Mouse (Mus musculus): ENCODE results near the gene Xpo5. TPM values are rescaled to one million over a fixed set of nuclear protein-coding genes. Genes with fewer than 3 reads are reported as not detected.

The Xpo5 gene
- polyA plus RNA-seq, 1 experiment: 46.1 TPM

DNA sequence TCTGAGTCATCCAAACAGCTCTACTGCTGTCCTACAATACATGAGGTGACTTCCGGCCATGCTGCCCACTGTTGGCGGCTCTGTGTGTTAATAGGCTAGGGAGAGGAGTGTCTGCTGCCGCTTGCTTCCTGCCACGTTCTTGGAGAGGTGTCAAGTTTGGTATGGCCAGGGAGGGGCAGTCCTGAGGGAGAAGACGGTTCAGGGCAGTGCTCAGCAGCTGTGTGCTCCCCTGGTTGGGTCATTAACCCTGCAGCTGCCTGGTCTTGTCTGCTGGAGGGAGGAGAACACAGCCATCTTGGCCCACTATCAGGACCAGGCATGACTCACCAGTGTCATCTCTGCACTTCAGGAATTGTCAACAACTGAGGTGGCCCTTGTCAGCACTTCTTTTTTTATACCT is 34.3 kb upstream of the Xpo5 start:
- Histone ChIP-seq H3K4me3 (ENCODE audit: insufficient read depth, poor library complexity, severe bottlenecking) (no peak overlapping the region), H3K79me3 (ENCODE audit: low read depth) (peaks cover under 1% of the 10 kb centered on the region), H3K27me3 (ENCODE audit: control insufficient read depth, insufficient read depth, insufficient read length) (no peaks in the 10 kb centered on the region), H3K36me3 (ENCODE audit: control insufficient read depth, insufficient read depth) (peaks cover 81% of the 10 kb centered on the region), H3ac (ENCODE audit: control insufficient read depth, insufficient read length, low read depth) (no peak overlapping the region), H3K79me2 (ENCODE audit: control insufficient read depth, insufficient read depth) (no peaks in the 10 kb centered on the region)
- peak; percentile 61 for TF ChIP-seq MAX (IDR thresholded peaks at IDR 0.05)
- peak; percentile 95 for TF ChIP-seq MYOD1 (IDR thresholded peaks at IDR 0.05; ENCODE audit: control insufficient read depth, insufficient read length, low read depth)
- no peak for TF ChIP-seq MYOG (IDR thresholded peaks at IDR 0.05; ENCODE audit: control insufficient read depth, extremely low read depth, insufficient read length)

DNA sequence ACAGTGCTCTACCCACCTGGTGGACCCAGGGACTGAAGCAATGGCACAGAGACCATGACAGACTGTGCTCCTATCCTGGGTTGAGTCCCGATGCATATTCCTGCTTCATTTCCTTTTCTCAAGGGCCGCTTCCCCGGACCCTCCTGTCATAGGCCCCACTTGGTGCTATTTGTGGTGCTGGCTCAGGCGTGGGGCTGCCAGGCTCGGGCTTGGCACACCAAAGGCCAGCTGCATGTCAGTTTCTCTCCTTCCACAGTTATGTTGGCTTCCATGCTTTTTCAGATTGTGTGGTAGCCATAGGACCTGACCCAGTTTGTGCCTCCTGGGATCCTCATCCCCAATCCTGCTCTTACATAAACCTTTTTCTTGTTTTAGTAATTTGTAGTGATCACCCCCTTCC is 33.8 kb upstream of the Xpo5 start:
- Histone ChIP-seq H3K36me3 (ENCODE audit: control insufficient read depth, insufficient read depth) (peaks cover 84% of the 10 kb centered on the region), H3ac (ENCODE audit: control insufficient read depth, insufficient read length, low read depth) (no peak overlapping the region), H3K79me3 (ENCODE audit: low read depth) (peaks cover 2% of the 10 kb centered on the region), H3K4me3 (ENCODE audit: insufficient read depth, poor library complexity, severe bottlenecking) (no peak overlapping the region), H3K27me3 (ENCODE audit: control insufficient read depth, insufficient read depth, insufficient read length) (no peaks in the 10 kb centered on the region), H3K79me2 (ENCODE audit: control insufficient read depth, insufficient read depth) (no peaks in the 10 kb centered on the region)
- TF ChIP-seq CEBPB (IDR thresholded peaks at IDR 0.05; ENCODE audit: low read depth) (no peak), MYOG (IDR thresholded peaks at IDR 0.05; ENCODE audit: control insufficient read depth, extremely low read depth, insufficient read length) (no peak), FOSL1 (IDR thresholded peaks at IDR 0.05; ENCODE audit: insufficient read depth, low read length, poor library complexity, severe bottlenecking) (no peak), MYOD1 (IDR thresholded peaks at IDR 0.05; ENCODE audit: control insufficient read depth, insufficient read length, low read depth) (no peak), MAX (IDR thresholded peaks at IDR 0.05) (no peak), USF1 (IDR thresholded peaks at IDR 0.05; ENCODE audit: low read depth) (no peak), CTCF (IDR thresholded peaks at IDR 0.05; ENCODE audit: control insufficient read depth, insufficient read depth, insufficient read length) (no peak)

DNA sequence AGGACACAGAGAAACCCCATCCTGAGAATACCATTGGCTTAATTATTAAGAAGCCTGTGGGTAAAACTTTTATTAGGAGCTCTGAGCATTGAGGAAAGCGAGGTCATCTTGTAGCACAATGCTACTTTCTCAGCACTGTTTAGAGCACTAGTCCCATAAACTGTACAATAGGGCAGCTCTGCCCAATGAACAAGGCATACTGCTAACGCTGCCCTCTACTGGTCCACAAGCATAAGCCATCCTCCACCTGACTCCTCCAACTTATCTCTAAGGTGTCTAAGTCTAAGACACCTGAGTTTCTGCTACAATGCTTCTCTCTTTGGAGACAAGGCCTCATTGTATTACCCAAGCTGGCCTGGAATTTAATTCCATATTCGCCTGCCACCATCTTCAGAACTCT is 32.0 kb upstream of the Xpo5 start:
- Histone ChIP-seq H3K27me3 (ENCODE audit: control insufficient read depth, insufficient read depth, insufficient read length) (no peaks in the 10 kb centered on the region), H3K79me3 (ENCODE audit: low read depth) (peaks cover 2% of the 10 kb centered on the region), H3K36me3 (ENCODE audit: control insufficient read depth, insufficient read depth) (peaks cover 76% of the 10 kb centered on the region), H3ac (ENCODE audit: control insufficient read depth, insufficient read length, low read depth) (no peak overlapping the region), H3K4me3 (ENCODE audit: insufficient read depth, poor library complexity, severe bottlenecking) (no peak overlapping the region), H3K79me2 (ENCODE audit: control insufficient read depth, insufficient read depth) (no peaks in the 10 kb centered on the region)
- no peak for TF ChIP-seq MYOD1 (IDR thresholded peaks at IDR 0.05; ENCODE audit: control insufficient read depth, insufficient read length, low read depth)
- peak; percentile 8 for TF ChIP-seq CTCF (IDR thresholded peaks at IDR 0.05; ENCODE audit: control insufficient read depth, insufficient read depth, insufficient read length)
- TF ChIP-seq MAX (IDR thresholded peaks at IDR 0.05): no peak

DNA sequence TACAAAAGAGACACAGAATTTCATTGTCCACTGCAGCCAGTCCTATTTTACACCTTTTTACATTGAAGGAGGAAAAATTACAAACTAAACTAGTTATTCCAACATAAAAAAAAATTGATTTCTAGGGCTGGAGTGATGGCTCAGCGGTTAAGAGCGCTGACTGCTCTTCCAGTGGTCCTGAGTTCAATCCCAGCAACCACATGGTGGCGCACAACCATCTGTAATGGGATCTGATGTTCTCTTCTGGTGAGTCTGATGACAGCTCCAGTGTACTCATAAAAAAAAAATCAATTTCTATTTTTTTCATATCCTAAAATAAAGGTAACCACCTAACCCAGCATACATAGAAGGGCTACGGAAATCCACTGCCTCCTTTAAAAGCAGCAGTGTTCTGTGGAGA is 20.3 kb upstream of the Xpo5 start:
- Histone ChIP-seq H3K27me3 (ENCODE audit: control insufficient read depth, insufficient read depth, insufficient read length) (no peaks in the 10 kb centered on the region), H3K4me3 (ENCODE audit: insufficient read depth, poor library complexity, severe bottlenecking) (no peak overlapping the region), H3K79me3 (ENCODE audit: low read depth) (no peaks in the 10 kb centered on the region), H3K36me3 (ENCODE audit: control insufficient read depth, insufficient read depth) (peaks cover 87% of the 10 kb centered on the region), H3K79me2 (ENCODE audit: control insufficient read depth, insufficient read depth) (no peaks in the 10 kb centered on the region), H3ac (ENCODE audit: control insufficient read depth, insufficient read length, low read depth) (no peak overlapping the region)
- no peak for TF ChIP-seq CTCF (IDR thresholded peaks at IDR 0.05; ENCODE audit: control insufficient read depth, insufficient read depth, insufficient read length)
- TF ChIP-seq CEBPB (IDR thresholded peaks at IDR 0.05; ENCODE audit: low read depth): no peak
- no peak for TF ChIP-seq USF1 (IDR thresholded peaks at IDR 0.05; ENCODE audit: low read depth)
- no peak for TF ChIP-seq MYOD1 (IDR thresholded peaks at IDR 0.05; ENCODE audit: control insufficient read depth, insufficient read length, low read depth)
- TF ChIP-seq MAX (IDR thresholded peaks at IDR 0.05): no peak
- TF ChIP-seq FOSL1 (IDR thresholded peaks at IDR 0.05; ENCODE audit: insufficient read depth, low read length, poor library complexity, severe bottlenecking): no peak
- no peak for TF ChIP-seq MYOG (IDR thresholded peaks at IDR 0.05; ENCODE audit: control insufficient read depth, extremely low read depth, insufficient read length)

DNA sequence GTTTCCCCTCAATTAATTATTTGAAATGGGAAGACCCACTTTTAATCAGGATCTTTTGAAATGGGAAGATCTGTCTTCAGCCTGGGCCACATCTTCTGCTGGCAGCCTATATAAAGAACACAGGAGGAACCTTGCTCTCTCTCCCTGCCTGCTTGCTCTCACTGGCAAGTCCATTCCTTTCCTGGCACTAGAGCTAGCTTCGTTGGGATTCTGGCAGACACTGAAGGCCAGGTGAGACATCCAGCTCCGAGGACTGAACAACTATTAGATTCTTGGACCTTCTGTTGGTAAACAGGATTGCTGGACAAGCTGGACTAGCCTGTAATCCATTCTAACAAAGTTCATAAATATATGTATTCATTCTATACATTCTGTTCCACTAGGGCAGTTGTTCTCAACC is 13.8 kb upstream of the Xpo5 start:
- Histone ChIP-seq H3K36me3 (ENCODE audit: control insufficient read depth, insufficient read depth) (peaks cover 77% of the 10 kb centered on the region), H3K27me3 (ENCODE audit: control insufficient read depth, insufficient read depth, insufficient read length) (no peaks in the 10 kb centered on the region), H3K79me3 (ENCODE audit: low read depth) (peaks cover 6% of the 10 kb centered on the region), H3K4me3 (ENCODE audit: insufficient read depth, poor library complexity, severe bottlenecking) (no peak overlapping the region), H3K79me2 (ENCODE audit: control insufficient read depth, insufficient read depth) (peaks cover 20% of the 10 kb centered on the region), H3ac (ENCODE audit: control insufficient read depth, insufficient read length, low read depth) (no peak overlapping the region)
- TF ChIP-seq CEBPB (IDR thresholded peaks at IDR 0.05; ENCODE audit: low read depth) (no peak), MYOD1 (IDR thresholded peaks at IDR 0.05; ENCODE audit: control insufficient read depth, insufficient read length, low read depth) (no peak), MYOG (IDR thresholded peaks at IDR 0.05; ENCODE audit: control insufficient read depth, extremely low read depth, insufficient read length) (no peak), MAX (IDR thresholded peaks at IDR 0.05) (no peak)

DNA sequence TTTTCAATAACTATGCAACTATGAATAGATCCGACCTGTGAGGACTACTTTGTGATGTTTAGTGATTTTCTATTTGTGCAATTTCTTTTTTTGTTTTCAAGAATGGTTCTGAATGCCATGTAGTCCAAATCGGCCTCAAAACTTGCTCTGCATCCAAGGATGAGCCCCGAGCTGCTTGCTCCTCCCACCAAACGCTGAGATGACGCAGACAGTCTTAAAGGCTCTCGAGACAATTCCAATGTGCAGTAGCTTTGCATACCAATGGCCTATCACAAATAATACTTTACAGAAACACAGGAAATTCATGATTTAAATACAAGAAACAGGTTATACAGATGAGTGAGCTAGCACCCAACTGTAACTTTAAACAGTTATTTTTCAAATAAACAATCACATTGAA is 1.4 kb upstream of the Xpo5 start:
- TF ChIP-seq MAX (IDR thresholded peaks at IDR 0.05): no peak
- Histone ChIP-seq H3K79me2 (ENCODE audit: control insufficient read depth, insufficient read depth) (peaks cover 96% of the 10 kb centered on the region), H3K4me3 (ENCODE audit: insufficient read depth, poor library complexity, severe bottlenecking) (peak overlapping the region; percentile 74), H3K79me3 (ENCODE audit: low read depth) (peaks cover 65% of the 10 kb centered on the region), H3ac (ENCODE audit: control insufficient read depth, insufficient read length, low read depth) (no peak overlapping the region), H3K27me3 (ENCODE audit: control insufficient read depth, insufficient read depth, insufficient read length) (no peaks in the 10 kb centered on the region), H3K36me3 (ENCODE audit: control insufficient read depth, insufficient read depth) (peaks cover 56% of the 10 kb centered on the region)
